Mouse (Mus musculus) lung, adult 2 months (tissue): ENCODE measurements around the gene Fhl3. TPM values are rescaled to one million over a fixed set of nuclear protein-coding genes. Genes with fewer than 3 reads are reported as not detected.

Experiments used
- DNase-seq: peaks from one replicate; pipeline ENCODE4 v3.0.0; 2022
- H3K4me1 ChIP-seq: fragments of 200-500 bp; 2 replicates; pipeline ENCODE4 v1.6.1; 2011; ENCODE audit warnings: low read length; ENCODE audit not compliant: control insufficient read depth, insufficient read depth
- H3K4me3 ChIP-seq: fragments of 200-500 bp; replicated peaks from 2 replicates; pipeline ENCODE3; 2011; ENCODE audit warnings: low read depth, mild to moderate bottlenecking, control low read depth, low read length; ENCODE audit errors: extremely low read depth
- CTCF ChIP-seq: fragments of 200-500 bp; IDR thresholded peaks from 2 replicates; pipeline ENCODE4 v1.5.1; 2011; ENCODE audit warnings: mild to moderate bottlenecking, low read length, control low read depth; ENCODE audit not compliant: insufficient read depth
- POLR2A ChIP-seq: fragments of 200-500 bp; IDR thresholded peaks from 2 replicates; pipeline ENCODE4 v1.6.1; 2011; ENCODE audit warnings: low read depth, mild to moderate bottlenecking, control low read depth, low read length, borderline replicate concordance; ENCODE audit errors: extremely low read depth
- WGBS: fragments of 180-500 bp; shearing (Covaris S2); methylation state at CpG from one replicate; pipeline ENCODE4 v1.1.7; 2018; 5-methylcytosine and 5-hydroxymethylcytosine counted together
- polyA plus RNA-seq: library from polyadenylated mRNA; depleted of rRNA; stranded (reverse); fragments of >200 nt; gene quantifications from 2 replicates; pipeline ENCODE4 v1.2.3, GENCODE M21; 2012; rRNA removed

Fhl3 gene
- polyA plus RNA-seq, 1 experiment: 36.7 TPM

- TF ChIP-seq CTCF (0 out of 2 replicates have a peak, but pooled peaks have one; percentile 21), POLR2A (no peak)
- Histone ChIP-seq H3K4me1 (peaks cover 27% of the 10 kb centered on the region), H3K4me3 (peak overlapping the region; percentile 85)
- DNase-seq: peak; percentile 70
- 10% methylated on average over 15 of the region's 15 CpGs for WGBS
Observed at GRCm38 (mm10) chr4:124752281-124753199, 52.0 kb downstream of the Fhl3 start.

- WGBS: 31% methylated on average over 7 of the region's 7 CpGs
- no peak for DNase-seq
- H3K4me1 ChIP-seq: peaks cover 33% of the 10 kb centered on the region
- TF ChIP-seq CTCF (no peak), POLR2A (no peak)
- H3K4me3 ChIP-seq: no peak overlapping the region
Observed at GRCm38 (mm10) chr4:124755526-124755925, 55.0 kb downstream of the Fhl3 start.

Other genes starting within 250 kb of the Fhl3 start
- not detected in 2 replicates for gene 3100002H09Rik, start 89.9 kb upstream of the Fhl3 start, polyA plus RNA-seq
- 0.16 and 0.22 TPM in 2 replicates for gene Pou3f1, start 43.9 kb upstream of the Fhl3 start, polyA plus RNA-seq
- 4.4 and 7.2 TPM in 2 replicates for gene Utp11, start 7.1 kb upstream of the Fhl3 start, polyA plus RNA-seq
- gene Sf3a3, start 14.1 kb downstream of the Fhl3 start, polyA plus RNA-seq: 8.1 and 11.5 TPM in 2 replicates
- 62.1 and 93.3 TPM in 2 replicates for gene Inpp5b, start 41.1 kb downstream of the Fhl3 start, polyA plus RNA-seq
- gene Mtf1, start 101.4 kb downstream of the Fhl3 start, polyA plus RNA-seq: 6.5 and 8.0 TPM in 2 replicates
- 28.6 and 38.0 TPM in 2 replicates for gene Yrdc, start 150.0 kb downstream of the Fhl3 start, polyA plus RNA-seq
- 37.8 and 43.6 TPM in 2 replicates for gene 1110065P20Rik, start 150.5 kb downstream of the Fhl3 start, polyA plus RNA-seq
- 0.29 and 0.32 TPM in 2 replicates for gene Maneal, start 161.5 kb downstream of the Fhl3 start, polyA plus RNA-seq
- not detected in 2 replicates for gene Epha10, start 180.2 kb downstream of the Fhl3 start, polyA plus RNA-seq
- gene 9930104L06Rik, start 236.3 kb downstream of the Fhl3 start, polyA plus RNA-seq: 12.3 and 13.7 TPM in 2 replicates
- gene Cdca8, start 238.6 kb downstream of the Fhl3 start, polyA plus RNA-seq: 2.4 and 3.8 TPM in 2 replicates